Mouse (Mus musculus): Measurements from ENCODE around the gene Cox6b2. TPM values are rescaled to one million over a fixed set of nuclear protein-coding genes. Genes with fewer than 3 reads are reported as not detected.
A peak's percentile ranks its signal among the peaks of the same experiment; 100 is the strongest.

Gene Cox6b2
- total and polyA plus RNA-seq, 2 experiments from 2014 or later, result 27.8 TPM; not detected in 1

GRCm38 (mm10) chr7:4792278-4793212 is 39.7 kb upstream of the Cox6b2 start, which contains the start of gene Rpl28:
TSS of gene Rpl28 (plus strand) at chr7:4792874.
- H3K9me3 ChIP-seq (replicated peaks; ENCODE audit: control insufficient read depth, low read length), result no peaks in the 10 kb centered on the region
- DNase-seq (ENCODE audit: low spot score) (peak; percentile 99), ATAC-seq (ENCODE audit: insufficient read depth, low read depth) (peak; percentile 91)
- H3K27ac ChIP-seq (ENCODE audit: low read depth), result peak within 1 kb of the TSS; percentile 95
- peaks cover 6% of the 10 kb centered on the region; the same call in 1 of the 2 replicates for H3K4me1 ChIP-seq (ENCODE audit: control insufficient read depth, insufficient read depth)
- H3K9ac ChIP-seq (replicated peaks; ENCODE audit: low read depth, low read length), result peak within 1 kb of the TSS; percentile 88
- TF ChIP-seq CTCF (IDR thresholded peaks at IDR 0.05; ENCODE audit: low read depth) (no peak), EP300 (IDR thresholded peaks at IDR 0.05; ENCODE audit: low read depth) (no peak)
- H3K4me2 ChIP-seq (ENCODE audit: low read depth, low read length), result peak within 1 kb of the TSS; percentile 79
- peak within 1 kb of the TSS; percentile 74 for H3K4me3 ChIP-seq (ENCODE audit: low read depth, low read length)
- H3K27me3 ChIP-seq (ENCODE audit: control insufficient read depth, insufficient read depth, low read length), result no peaks in the 10 kb centered on the region
- peaks cover 30% of the 10 kb centered on the region for H3K36me3 ChIP-seq (replicated peaks; ENCODE audit: control insufficient read depth, insufficient read depth, low read length)
- WGBS, result 1% methylated on average over 50 of the region's 54 CpGs

GRCm38 (mm10) chr7:4789436-4789935 is 36.6 kb upstream of the Cox6b2 start, which contains the start of gene Tmem238:
TSS of gene Tmem238 (minus strand) at chr7:4789656.
- peak within 1 kb of the TSS; percentile 86 for H3K4me2 ChIP-seq (ENCODE audit: low read depth, low read length)
- no peaks in the 10 kb centered on the region for H3K27me3 ChIP-seq (ENCODE audit: control insufficient read depth, insufficient read depth, low read length)
- peak within 1 kb of the TSS; percentile 56 for H3K27ac ChIP-seq (ENCODE audit: low read depth)
- H3K9me3 ChIP-seq (replicated peaks; ENCODE audit: control insufficient read depth, low read length), result no peaks in the 10 kb centered on the region
- no peak for ATAC-seq (ENCODE audit: insufficient read depth, low read depth)
- peak within 1 kb of the TSS; percentile 80 for H3K9ac ChIP-seq (replicated peaks; ENCODE audit: low read depth, low read length)
- peaks cover 6% of the 10 kb centered on the region; the same call in 1 of the 2 replicates for H3K4me1 ChIP-seq (ENCODE audit: control insufficient read depth, insufficient read depth)
- TF ChIP-seq EP300 (IDR thresholded peaks at IDR 0.05; ENCODE audit: low read depth) (no peak), CTCF (IDR thresholded peaks at IDR 0.05; ENCODE audit: low read depth) (no peak)
- DNase-seq (ENCODE audit: low spot score), result no peak
- peak within 1 kb of the TSS; percentile 61 for H3K4me3 ChIP-seq (ENCODE audit: low read depth, low read length)
- H3K36me3 ChIP-seq (replicated peaks; ENCODE audit: control insufficient read depth, insufficient read depth, low read length), result peaks cover 8% of the 10 kb centered on the region
- 8% methylated on average over 40 of the region's 40 CpGs for WGBS

GRCm38 (mm10) chr7:4788499-4789435 is 35.9 kb upstream of the Cox6b2 start:
- peak overlapping the region; percentile 86 for H3K4me2 ChIP-seq (ENCODE audit: low read depth, low read length)
- DNase-seq (ENCODE audit: low spot score), result peak; percentile 58
- H3K4me1 ChIP-seq (ENCODE audit: control insufficient read depth, insufficient read depth), result peaks cover 6% of the 10 kb centered on the region; the same call in 1 of the 2 replicates
- H3K9ac ChIP-seq (replicated peaks; ENCODE audit: low read depth, low read length), result peak overlapping the region; percentile 80
- H3K27me3 ChIP-seq (ENCODE audit: control insufficient read depth, insufficient read depth, low read length), result no peaks in the 10 kb centered on the region
- peak; percentile 29 for ATAC-seq (ENCODE audit: insufficient read depth, low read depth)
- H3K27ac ChIP-seq (ENCODE audit: low read depth), result peak overlapping the region; percentile 56
- TF ChIP-seq EP300 (IDR thresholded peaks at IDR 0.05; ENCODE audit: low read depth) (no peak), CTCF (IDR thresholded peaks at IDR 0.05; ENCODE audit: low read depth) (peak; percentile 23; the same call in 1 of the 2 replicates)
- peaks cover under 1% of the 10 kb centered on the region; the same call in 1 of the 2 replicates for H3K36me3 ChIP-seq (replicated peaks; ENCODE audit: control insufficient read depth, insufficient read depth, low read length)
- peak overlapping the region; percentile 61 for H3K4me3 ChIP-seq (ENCODE audit: low read depth, low read length)
- 2% methylated on average over 55 of the region's 64 CpGs for WGBS
- no peaks in the 10 kb centered on the region for H3K9me3 ChIP-seq (replicated peaks; ENCODE audit: control insufficient read depth, low read length)

GRCm38 (mm10) chr7:4783667-4784268 is 30.9 kb upstream of the Cox6b2 start:
- no peaks in the 10 kb centered on the region for H3K9me3 ChIP-seq (replicated peaks; ENCODE audit: control insufficient read depth, low read length)

More at GRCm38 (mm10) chr7:4783667-4784268, 30.9 kb upstream of the Cox6b2 start:
- H3K4me2 ChIP-seq (ENCODE audit: low read depth, low read length), result no peak overlapping the region
- TF ChIP-seq EP300 (IDR thresholded peaks at IDR 0.05; ENCODE audit: low read depth) (no peak), CTCF (IDR thresholded peaks at IDR 0.05; ENCODE audit: low read depth) (no peak)
- no peak overlapping the region for H3K4me3 ChIP-seq (ENCODE audit: low read depth, low read length)
- no peak overlapping the region for H3K27ac ChIP-seq (ENCODE audit: low read depth)
- H3K4me1 ChIP-seq (ENCODE audit: control insufficient read depth, insufficient read depth), result peaks cover 5% of the 10 kb centered on the region; the same call in 1 of the 2 replicates
- H3K9ac ChIP-seq (replicated peaks; ENCODE audit: low read depth, low read length), result no peak overlapping the region
- H3K36me3 ChIP-seq (replicated peaks; ENCODE audit: control insufficient read depth, insufficient read depth, low read length), result no peaks in the 10 kb centered on the region
- 58% methylated on average over 14 of the region's 14 CpGs for WGBS
- ATAC-seq (ENCODE audit: insufficient read depth, low read depth) (no peak), DNase-seq (ENCODE audit: low spot score) (no peak)
- peaks cover 15% of the 10 kb centered on the region for H3K27me3 ChIP-seq (ENCODE audit: control insufficient read depth, insufficient read depth, low read length)

Measured in heart, postnatal 0 days (tissue).